Mouse (Mus musculus) bone marrow macrophage, adult 2 months (primary cell): ENCODE measurements around the gene Bmp2k.

Source experiments
- CTCF ChIP-seq: IDR thresholded peaks from 2 replicates; pipeline ENCODE4 v1.5.1; 2012; ENCODE audit warnings: low read depth, mild to moderate bottlenecking, low read length, moderate library complexity
- POLR2A ChIP-seq: IDR thresholded peaks from 2 replicates; pipeline ENCODE4 v1.6.1; 2012; ENCODE audit warnings: mild to moderate bottlenecking, low read depth, low read length, borderline replicate concordance

GRCm38 (mm10) chr5:96951493-96952105, 45.9 kb upstream of the Bmp2k start:
- no peak for TF ChIP-seq CTCF
- no peak for TF ChIP-seq POLR2A
